Mouse (Mus musculus): Measurements from ENCODE around the gene Cd38.

- TF ChIP-seq POLR2A (IDR thresholded peaks at IDR 0.05; ENCODE audit: low read depth, low read length) = no peak; the same call in 1 of the 2 replicates
- TF ChIP-seq CTCF (IDR thresholded peaks at IDR 0.05; ENCODE audit: extremely low read depth, insufficient read depth, insufficient read length, insufficient replicate concordance) = no peak
Observed at GRCm38 (mm10) chr5:43885060-43885820, 16.9 kb downstream of the Cd38 start.
